Mouse (Mus musculus): ENCODE results near the gene Dhh.
A peak's percentile ranks its signal among the peaks of the same experiment; 100 is the strongest.

The Dhh gene

GRCm38 (mm10) chr15:98871916-98872888 lies 26.1 kb downstream of the Dhh start:
- DNase-seq (ENCODE audit: low read depth) = peak; percentile 97

DNA sequence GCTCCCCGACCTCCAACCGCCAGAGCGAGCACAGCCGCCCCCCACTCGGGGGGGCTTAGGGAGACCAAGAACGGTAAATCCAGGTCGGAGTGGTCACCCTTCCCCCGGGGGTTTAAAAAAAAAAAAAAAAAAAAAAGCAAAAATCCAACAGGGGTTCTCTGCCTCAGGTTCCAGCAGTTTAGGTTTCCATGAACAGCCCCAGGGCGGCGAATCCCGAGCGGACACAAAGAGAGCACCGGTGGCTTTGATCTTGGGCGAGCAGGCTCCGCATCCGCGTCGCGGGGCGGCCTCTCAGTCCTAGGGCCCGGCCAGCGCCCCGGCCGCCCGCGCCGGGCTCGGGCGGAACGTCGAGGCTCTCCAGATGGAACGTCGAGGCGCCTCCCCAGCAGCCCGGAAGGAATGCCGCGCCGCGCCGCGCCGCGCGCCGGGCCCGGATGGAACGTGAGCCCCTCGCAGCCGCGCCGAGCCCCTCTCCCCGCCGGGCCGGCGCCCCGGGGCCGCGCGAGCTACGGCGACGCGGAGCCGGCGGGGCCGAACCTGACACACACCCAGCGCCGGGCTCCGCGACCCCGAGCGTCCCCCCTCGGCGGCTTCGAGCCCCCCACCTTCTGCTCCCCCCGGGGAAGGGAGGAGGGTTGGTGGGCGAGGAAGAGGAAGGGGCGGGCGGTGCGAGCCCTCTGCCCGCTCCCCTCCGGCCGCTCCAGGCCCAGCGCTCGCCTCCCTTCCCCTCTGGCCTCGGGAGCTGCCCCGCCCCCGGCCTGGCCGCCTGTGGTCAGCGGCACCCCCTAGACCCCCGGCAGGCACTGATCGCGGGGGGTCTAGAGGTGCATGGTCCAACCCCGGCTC lies 27.0 kb downstream of the Dhh start, which contains the start of gene Kmt2d:
Gene Kmt2d, minus strand, starts transcription at position 135 of the 846 bp plus-strand sequence.
- peak; percentile 61 for DNase-seq (ENCODE audit: low read depth)

DNA sequence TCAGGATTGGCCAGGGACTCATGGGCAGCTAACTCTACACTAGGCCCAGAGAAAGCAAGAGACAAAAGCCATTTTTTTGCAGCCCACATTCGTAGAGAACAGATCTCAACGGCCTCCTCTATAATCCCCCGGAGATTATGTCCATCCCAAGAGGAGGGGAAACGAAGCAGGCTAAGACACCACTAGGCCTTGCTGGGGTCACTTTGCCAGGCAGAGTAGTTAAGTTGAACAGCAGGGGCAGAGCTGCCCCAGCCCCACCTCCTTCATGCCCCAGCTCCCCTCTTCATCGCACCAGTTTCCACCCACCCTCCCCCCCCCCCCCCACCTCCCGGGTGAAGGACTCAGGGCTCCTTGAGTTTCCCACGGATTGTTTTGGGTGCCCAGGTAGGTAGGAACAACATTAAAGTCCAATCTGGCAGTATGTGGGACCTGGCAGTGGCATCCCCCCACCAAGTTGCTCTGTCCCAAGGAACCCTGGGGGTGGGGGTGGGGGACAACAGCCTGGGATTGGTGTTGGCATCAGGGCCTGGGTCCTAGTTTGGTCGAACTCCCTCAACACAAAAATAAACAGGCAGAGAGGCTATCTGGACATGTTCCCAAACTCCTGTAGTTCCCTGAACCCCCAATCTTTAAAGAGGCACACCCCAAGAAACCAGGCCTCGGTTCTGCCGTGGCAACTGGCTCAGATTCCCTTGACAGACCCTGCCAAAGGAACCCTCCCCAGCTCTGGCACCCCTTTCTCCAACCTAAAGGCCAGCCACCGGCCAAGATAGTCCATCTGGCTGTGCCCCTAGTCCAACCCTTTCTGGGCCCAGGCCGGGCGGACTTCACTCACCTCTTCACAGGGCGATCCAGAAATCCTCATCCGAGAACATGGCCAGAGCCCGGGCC lies 27.9 kb downstream of the Dhh start:
- peak; percentile 46 for DNase-seq (ENCODE audit: low read depth)

GRCm38 (mm10) chr15:98869342-98870178 lies 28.8 kb downstream of the Dhh start:
- peak; percentile 66 for DNase-seq (ENCODE audit: low read depth)

- no peak for DNase-seq (ENCODE audit: low read depth)
Observed at GRCm38 (mm10) chr15:98868346-98869063, 29.8 kb downstream of the Dhh start.

DNA sequence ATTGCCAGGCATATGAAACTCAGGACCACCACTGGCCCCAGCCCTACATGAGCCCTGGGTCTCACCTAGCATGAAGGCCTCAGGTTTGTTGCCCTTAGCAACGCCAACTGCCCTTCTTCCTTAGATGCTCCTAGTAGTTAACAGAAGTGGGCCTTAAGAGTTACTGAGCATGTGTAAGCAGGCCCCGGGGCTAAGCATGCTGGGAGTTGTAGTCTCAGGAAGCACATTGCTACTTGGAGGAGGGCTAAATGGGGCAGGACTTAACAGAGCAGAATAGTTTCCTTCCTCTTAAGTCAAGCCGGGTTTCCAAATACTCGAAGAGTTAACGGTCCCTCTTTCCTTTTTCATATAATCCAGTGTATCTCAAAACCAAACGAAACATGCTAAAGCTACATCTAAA lies 31.0 kb downstream of the Dhh start:
- DNase-seq (ENCODE audit: low read depth) = peak; percentile 82

- DNase-seq (ENCODE audit: low read depth) = no peak
Observed at GRCm38 (mm10) chr15:98866501-98866900, 31.8 kb downstream of the Dhh start.

DNA sequence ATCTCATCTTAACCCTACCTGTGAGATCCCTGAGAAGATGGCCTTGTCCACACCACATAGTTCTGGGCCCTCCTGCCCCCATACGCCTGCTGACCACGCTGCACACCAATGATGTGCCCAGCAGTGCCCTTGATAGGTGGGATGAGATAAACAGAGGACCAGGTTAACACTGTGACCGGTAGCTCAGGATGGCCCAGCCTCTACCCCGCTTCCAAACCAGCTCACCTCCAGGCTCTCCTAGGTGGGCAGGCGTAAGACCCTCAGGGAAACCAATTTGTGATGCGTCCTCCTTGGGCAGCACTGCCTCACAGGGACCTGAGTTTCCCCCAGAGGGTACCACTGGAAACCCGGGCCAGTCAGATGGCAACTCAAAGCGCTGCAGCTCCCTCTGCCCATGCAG lies 32.6 kb downstream of the Dhh start:
- no peak for DNase-seq (ENCODE audit: low read depth)

DNA sequence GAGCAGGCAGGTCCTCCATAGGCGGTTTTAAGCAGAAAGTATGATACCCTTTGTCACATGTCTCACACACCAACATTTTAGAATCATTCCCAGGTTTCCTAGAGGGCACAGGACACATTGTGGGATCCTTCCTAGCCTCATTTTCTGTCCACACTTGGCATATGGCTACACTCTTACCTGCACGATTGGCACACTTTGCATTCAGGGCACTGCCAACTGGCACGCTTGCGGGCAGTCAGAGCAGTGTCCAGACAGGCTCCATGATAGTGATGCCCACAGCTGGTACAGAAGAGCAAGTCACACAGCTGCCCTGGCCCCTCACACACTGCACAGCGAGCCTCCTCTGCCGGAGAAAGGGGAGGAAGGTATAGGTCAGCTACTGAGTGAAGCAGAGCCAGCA lies 33.4 kb downstream of the Dhh start:
- no peak for DNase-seq (ENCODE audit: low read depth)

DNA sequence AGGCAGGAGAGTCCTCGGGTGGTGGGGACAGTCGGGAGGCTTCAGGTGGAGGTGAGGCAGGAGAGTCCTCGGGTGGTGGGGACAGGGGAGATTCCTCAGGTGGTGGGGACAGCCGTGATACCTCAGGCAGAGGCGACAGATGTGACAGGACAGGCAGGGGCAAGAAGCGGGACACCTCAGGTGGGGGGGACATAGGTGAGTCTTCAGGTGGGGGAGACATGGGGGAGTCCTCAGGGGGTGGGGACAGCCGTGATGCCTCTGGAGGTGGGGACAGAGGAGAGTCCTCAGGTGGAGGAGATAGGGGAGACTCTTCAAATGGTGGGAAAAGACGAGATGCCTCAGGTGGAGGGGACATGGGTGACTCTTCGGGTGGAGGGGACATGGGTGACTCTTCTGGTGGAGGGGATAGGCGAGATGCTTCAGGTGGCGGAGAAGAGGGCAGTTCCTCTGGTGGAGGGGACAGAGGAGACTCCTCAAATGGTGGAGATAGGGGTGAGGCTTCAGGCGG lies 34.8 kb downstream of the Dhh start:
- no peak for DNase-seq (ENCODE audit: low read depth)

- DNase-seq (ENCODE audit: low read depth) = no peak
Observed at GRCm38 (mm10) chr15:98861701-98862410, 36.5 kb downstream of the Dhh start.

DNA sequence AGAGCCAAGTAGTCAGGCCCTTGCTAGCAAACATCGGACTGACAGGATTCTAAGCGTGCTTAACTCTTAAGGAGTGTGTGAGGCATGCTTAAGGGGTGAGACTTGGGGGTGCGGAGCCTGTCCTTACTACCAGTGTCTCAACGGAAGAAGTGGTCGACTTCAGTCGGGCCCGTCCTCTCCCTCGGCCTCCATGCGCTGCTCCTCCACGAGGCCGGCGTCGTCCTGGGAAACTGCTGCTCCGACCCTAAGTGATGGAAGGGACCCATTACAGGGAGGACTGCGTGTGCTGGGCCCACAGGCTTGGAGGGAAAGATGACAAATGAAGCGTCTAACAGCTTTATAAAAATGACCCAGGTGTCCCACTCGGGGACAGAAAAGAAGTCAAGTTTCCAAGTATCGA lies 37.4 kb downstream of the Dhh start:
- no peak for DNase-seq (ENCODE audit: low read depth)

GRCm38 (mm10) chr15:98859319-98860043 lies 38.9 kb downstream of the Dhh start:
- DNase-seq (ENCODE audit: low read depth) = no peak

DNA sequence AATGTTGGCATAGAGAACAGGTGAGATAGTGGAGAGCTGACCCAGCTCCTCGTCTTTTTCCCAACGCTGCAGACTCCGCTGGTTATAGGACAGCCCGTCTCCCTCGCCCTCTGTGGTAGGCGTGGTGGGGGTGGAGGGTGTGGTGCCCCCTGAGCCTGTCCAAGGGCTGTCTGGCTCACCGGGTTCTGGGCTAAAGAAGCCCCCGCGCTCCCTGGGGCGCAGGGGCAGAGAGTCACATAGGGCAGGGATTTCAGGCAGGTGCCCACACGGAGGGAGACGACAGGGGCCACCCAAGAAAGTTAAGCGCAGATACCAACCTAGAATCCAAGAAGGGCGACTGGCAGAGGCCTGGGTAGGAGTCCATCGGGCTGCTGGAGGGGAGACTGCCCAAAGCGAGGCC lies 44.1 kb downstream of the Dhh start:
- DNase-seq (ENCODE audit: low read depth) = no peak

DNA sequence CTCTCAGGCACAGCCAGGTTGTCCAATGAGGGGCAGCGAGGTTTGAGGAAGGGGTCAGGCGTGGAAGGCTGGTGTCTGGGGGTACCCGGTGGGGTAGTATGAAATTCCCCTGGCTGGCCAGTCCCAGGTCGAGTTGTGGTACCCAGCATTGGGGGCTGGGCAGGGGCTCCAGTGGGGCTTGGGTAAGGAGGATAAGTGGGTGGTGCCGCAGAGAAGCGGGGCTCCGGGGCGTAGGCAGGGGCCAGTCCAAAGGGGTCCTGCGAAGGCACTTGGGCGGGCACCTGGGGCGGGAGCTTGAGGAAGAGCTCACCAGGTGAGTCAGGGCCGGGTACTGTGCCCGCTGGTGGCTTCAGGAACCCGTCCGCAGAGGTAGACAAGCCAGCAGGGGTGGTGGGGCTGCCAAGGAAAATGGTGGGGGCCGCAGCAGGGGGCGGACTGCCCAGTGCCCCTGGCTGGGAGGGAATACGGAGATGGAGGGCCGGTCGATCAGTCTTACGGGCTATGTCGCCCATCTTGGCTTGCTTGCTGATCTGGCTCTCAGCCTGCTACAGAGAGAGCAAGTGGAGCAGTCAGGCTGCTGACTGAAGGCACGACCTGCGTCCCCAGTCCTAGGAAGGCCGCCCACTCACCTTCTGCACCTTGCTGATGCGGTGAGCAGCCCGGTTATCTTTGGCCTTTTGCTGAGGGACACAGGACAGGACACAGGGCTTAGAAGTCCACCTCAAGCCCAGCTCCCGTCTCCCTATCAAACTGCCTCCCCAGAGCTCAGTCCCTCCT lies 45.0 kb downstream of the Dhh start:
- no peak for DNase-seq (ENCODE audit: low read depth)

- DNase-seq (ENCODE audit: low read depth) = no peak
Observed at GRCm38 (mm10) chr15:98852733-98853132, 45.6 kb downstream of the Dhh start.

- no peak for DNase-seq (ENCODE audit: low read depth)
Observed at GRCm38 (mm10) chr15:98852071-98852470, 46.3 kb downstream of the Dhh start.

All from induced T-regulatory cell, adult 2 months (primary cell).